In the genomic region with DNA sequence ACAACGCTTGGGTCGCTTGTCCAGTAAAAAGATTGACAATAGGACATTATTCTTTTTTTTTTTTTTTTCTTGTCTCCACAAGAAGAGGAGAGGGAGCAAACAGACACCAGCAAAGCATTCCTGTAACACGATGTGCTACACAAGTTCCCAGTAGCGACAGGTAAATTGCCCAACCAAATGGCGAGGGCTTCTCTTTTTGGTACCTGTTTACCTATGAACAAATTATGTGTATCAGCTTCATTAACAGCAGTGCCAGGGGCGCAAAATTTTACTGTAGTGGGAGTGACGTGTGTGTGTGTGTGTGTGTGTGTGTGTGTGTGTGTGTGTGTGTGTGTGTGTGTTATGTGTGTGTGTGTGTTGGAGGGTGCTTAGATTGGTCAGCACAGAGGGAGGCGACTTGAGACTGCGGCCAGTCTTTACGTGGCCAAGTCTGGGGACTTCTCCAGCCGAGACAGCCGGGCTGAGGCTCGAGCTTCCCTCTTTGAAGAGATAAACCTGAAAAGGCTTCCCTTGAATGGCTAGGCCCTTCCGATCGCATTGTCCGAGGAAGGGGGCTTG, we compare ENCODE assay signal across 8 mouse cellular contexts.
A peak's percentile ranks its signal among the peaks of the same experiment; 100 is the strongest.
DNase-seq lines count a peak whose midpoint lies in the region; ATAC-seq and TF ChIP-seq lines count a peak whose summit lies in the region.

No protein-coding gene starts in this region.

- peaks cover 34% of the 10 kb centered on the region for H3K4me1 ChIP-seq in heart, embryonic 13.5 days
- H3K4me1 ChIP-seq in hindbrain, embryonic 15.5 days (replicated peaks) = no peaks in the 10 kb centered on the region
- H3K4me1 ChIP-seq in midbrain, postnatal 0 days (ENCODE audit: insufficient read depth, low read length) = no peaks in the 10 kb centered on the region

- no peaks in the 10 kb centered on the region for H3K9me3 ChIP-seq in heart, embryonic 13.5 days
- H3K9me3 ChIP-seq in hindbrain, embryonic 15.5 days = no peaks in the 10 kb centered on the region
- no peaks in the 10 kb centered on the region for H3K9me3 ChIP-seq in midbrain, postnatal 0 days (ENCODE audit: low read length)

- H3K4me2 ChIP-seq in heart, embryonic 13.5 days = peak overlapping the region; percentile 91
- peak overlapping the region; percentile 78 for H3K4me2 ChIP-seq in hindbrain, embryonic 15.5 days
- H3K4me2 ChIP-seq in midbrain, postnatal 0 days (ENCODE audit: low read depth, low read length, poor library complexity, severe bottlenecking) = peak overlapping the region; percentile 79

- no peaks in the 10 kb centered on the region for H3K36me3 ChIP-seq in heart, embryonic 13.5 days
- no peaks in the 10 kb centered on the region for H3K36me3 ChIP-seq in hindbrain, embryonic 15.5 days
- no peaks in the 10 kb centered on the region; the same call in 1 of the 2 replicates for H3K36me3 ChIP-seq in midbrain, postnatal 0 days (ENCODE audit: insufficient read depth, low read length)

- 2% methylated on average over 16 of the region's 16 CpGs for WGBS in heart, embryonic 13.5 days
- WGBS in hindbrain, embryonic 15.5 days = 0% methylated on average over 16 of the region's 16 CpGs
- under 1% methylated on average over 14 of the region's 16 CpGs for WGBS in midbrain, postnatal 0 days

- peak overlapping the region; percentile 87 for H3K9ac ChIP-seq in heart, embryonic 13.5 days
- H3K9ac ChIP-seq in hindbrain, embryonic 15.5 days = peak overlapping the region; percentile 99
- peak overlapping the region; percentile 100 for H3K9ac ChIP-seq in midbrain, postnatal 0 days (replicated peaks; ENCODE audit: low read length, poor library complexity, severe bottlenecking)

- no peak for ATAC-seq in heart, embryonic 13.5 days (ENCODE audit: extremely low read depth, insufficient number of reproducible peaks, low FRiP score, low TSS enrichment)
- ATAC-seq in hindbrain, embryonic 15.5 days (ENCODE audit: low FRiP score, low read depth) = peak; percentile 1; the same call in 1 of the 2 replicates
- peak; percentile 17 for ATAC-seq in midbrain, postnatal 0 days (ENCODE audit: low FRiP score)

- H3K27ac ChIP-seq in heart, embryonic 13.5 days (replicated peaks) = peak overlapping the region; percentile 82
- peak overlapping the region; percentile 100 for H3K27ac ChIP-seq in hindbrain, embryonic 15.5 days (replicated peaks)
- H3K27ac ChIP-seq in midbrain, postnatal 0 days (ENCODE audit: low read depth, low read length) = peak overlapping the region; percentile 100

- intact Hi-C loops in heart, postnatal 14 days (cut with DNase I) = loop anchor here (10.0 kb wide), 1 partner anchor 495 kb away; a partner anchor contains a TSS

- H3K27me3 ChIP-seq in heart, embryonic 13.5 days (replicated peaks) = peaks cover 90% of the 10 kb centered on the region
- no peaks in the 10 kb centered on the region for H3K27me3 ChIP-seq in hindbrain, embryonic 15.5 days
- no peaks in the 10 kb centered on the region for H3K27me3 ChIP-seq in midbrain, postnatal 0 days (ENCODE audit: insufficient read depth, low read length)

- peak overlapping the region; percentile 71 for H3K4me3 ChIP-seq in heart, embryonic 13.5 days
- peak overlapping the region; percentile 77 for H3K4me3 ChIP-seq in hindbrain, embryonic 15.5 days
- H3K4me3 ChIP-seq in midbrain, postnatal 0 days (ENCODE audit: low read depth, low read length) = peak overlapping the region; percentile 78

- TF ChIP-seq CTCF in midbrain, postnatal 0 days (IDR thresholded peaks at IDR 0.05) = no peak

- no peak for DNase-seq in heart, postnatal 14 days
- peak; percentile 80 for DNase-seq in brain, adult 2 months (ENCODE audit: low read depth, low spot score)
- DNase-seq in midbrain, postnatal 0 days (ENCODE audit: low spot score) = peak; percentile 69
- DNase-seq in urinary bladder, adult 2 months (ENCODE audit: low spot score) = no peak
- DNase-seq in kidney, postnatal 4 days = no peak
- no peak for DNase-seq in gastrocnemius, adult 18-20 months (ENCODE audit: low spot score)

Comparison
In these comparisons a context has a peak if more than half of its experiments do, and no peak if none do; other contexts are left out.
1. DNase-seq: peak in brain, adult 2 months (single experiment) and midbrain, postnatal 0 days (single experiment); none in heart, postnatal 14 days (0 of 2), urinary bladder, adult 2 months (single experiment), kidney, postnatal 4 days (0 of 2) and gastrocnemius, adult 18-20 months (single experiment).
2. Peak in every context shown above with its lines, with median percentiles within 50 percentile points of each other: H3K27ac ChIP-seq, H3K4me2 ChIP-seq, H3K4me3 ChIP-seq and H3K9ac ChIP-seq.